Mouse (Mus musculus) gastrocnemius, adult 2 months (tissue): ENCODE measurements at regions not wholly inside any gene's neighbourhood (a gene's known extent, or its start where the extent isn't known, plus 50 kb on each side); places are given as distances from the start of the nearest gene placed in this dataset.

Experiments
- DNase-seq: peaks from one replicate; pipeline ENCODE4 v3.0.0; 2022
- H3K27ac ChIP-seq: fragments of 200-600 bp; 2 replicates; pipeline ENCODE4 v1.8.1; 2022; ENCODE audit warnings: mild to moderate bottlenecking
- H3K4me3 ChIP-seq: fragments of 200-600 bp; 2 replicates; pipeline ENCODE4 v1.8.1; 2022; ENCODE audit warnings: mild to moderate bottlenecking, moderate library complexity
- CTCF ChIP-seq: fragments of 200-600 bp; IDR thresholded peaks from 2 replicates; pipeline ENCODE4 v1.8.1; 2022; ENCODE audit warnings: antibody characterized with exemption, mild to moderate bottlenecking, moderate library complexity
- intact Hi-C: fragments of 180-260 bp; cut with DNase I; formaldehyde crosslinking; loops from one replicate; pipeline ENCODE4 v1.15.1; 2025

DNA sequence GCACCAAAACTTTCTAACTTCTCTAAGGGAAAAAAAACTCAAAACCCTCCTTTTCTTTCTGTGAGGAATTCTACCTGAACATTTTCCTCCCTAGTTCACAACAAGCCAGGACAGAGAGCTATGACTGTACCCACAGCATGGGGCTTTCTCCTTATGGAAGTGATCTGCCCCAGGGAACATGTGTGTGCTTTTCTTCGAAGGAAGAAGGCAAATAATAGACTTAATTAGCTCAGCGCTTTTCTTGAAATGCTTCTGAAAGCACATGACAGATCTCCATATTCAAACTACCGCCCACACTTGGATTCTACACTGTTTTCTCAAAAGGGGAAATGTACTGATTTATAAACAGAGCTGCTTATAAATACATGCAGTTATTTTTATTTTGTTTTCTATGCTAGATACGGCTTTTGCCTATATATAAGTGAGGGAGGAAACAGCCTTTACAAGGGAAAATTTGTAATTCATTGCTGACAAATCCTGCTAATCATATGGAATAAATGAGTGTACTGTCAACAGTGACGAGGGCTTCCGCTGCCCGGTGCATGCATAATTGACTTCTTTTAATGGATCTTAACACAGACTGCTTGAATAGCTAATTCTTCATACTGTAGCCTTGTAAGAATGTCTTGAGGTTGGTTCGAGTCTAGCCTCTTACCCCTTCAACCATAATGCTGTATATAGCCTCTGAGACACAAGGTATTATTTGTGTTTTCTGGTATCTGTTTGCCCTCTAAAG is 108.8 kb upstream of the Arid2 start:
- no peak for DNase-seq
- Histone ChIP-seq H3K27ac (no peak overlapping the region), H3K4me3 (no peak overlapping the region)
- intact Hi-C loops: no loop called here
- no peak for TF ChIP-seq CTCF

DNA sequence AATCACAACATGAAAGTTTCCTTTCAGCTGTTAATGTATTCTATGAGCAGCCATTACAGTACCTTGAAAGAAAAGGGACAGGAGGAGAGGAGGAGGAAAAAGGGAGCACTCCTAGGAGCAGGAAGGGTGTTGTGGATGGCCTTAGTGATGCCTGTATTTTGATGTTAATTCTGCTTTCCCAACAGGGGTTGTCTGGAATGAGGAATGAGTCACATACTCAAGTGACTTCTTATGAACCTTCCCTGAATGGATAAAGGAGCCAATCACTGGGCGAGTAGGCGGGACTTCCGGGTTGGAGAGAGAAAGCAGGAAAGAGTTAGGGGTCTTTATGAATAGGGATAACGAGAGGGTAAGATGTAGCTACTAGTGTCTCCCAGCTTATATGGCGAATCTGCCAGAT is 107.8 kb upstream of the Arid2 start:
- no peak overlapping the region for H3K4me3 ChIP-seq
- TF ChIP-seq CTCF: no peak
- no peak for DNase-seq
- intact Hi-C loops: no loop called here
- H3K27ac ChIP-seq: no peak overlapping the region

GRCm38 (mm10) chr15:96180036-96180435 is 107.3 kb upstream of the Arid2 start:
- Histone ChIP-seq H3K4me3 (no peak overlapping the region), H3K27ac (no peak overlapping the region)
- intact Hi-C loops: no loop called here
- TF ChIP-seq CTCF: no peak
- DNase-seq: no peak

DNA sequence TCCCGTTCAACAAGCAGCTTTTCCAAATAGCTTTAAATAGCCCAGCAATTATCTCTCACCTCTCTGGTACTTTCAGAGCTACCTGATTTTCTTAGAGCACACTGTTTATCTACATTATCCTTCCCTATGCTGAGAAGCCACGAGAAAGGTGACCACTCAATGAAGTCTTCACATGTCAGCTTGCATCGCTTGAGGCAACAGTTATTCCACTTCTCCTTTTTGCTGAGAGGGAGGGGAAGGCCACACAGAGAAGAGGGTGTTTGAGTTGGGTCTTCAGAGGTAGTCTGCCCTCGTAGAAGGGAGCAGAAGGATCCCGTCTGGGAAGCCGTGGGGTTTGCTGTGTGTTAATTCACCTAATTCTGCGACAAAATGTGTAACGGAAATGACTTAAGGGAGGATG is 106.3 kb upstream of the Arid2 start:
- Histone ChIP-seq H3K27ac (no peak overlapping the region), H3K4me3 (no peak overlapping the region)
- intact Hi-C loops: no loop called here
- no peak for TF ChIP-seq CTCF
- DNase-seq: no peak

GRCm38 (mm10) chr15:96182313-96182712 is 105.0 kb upstream of the Arid2 start:
- intact Hi-C loops: no loop called here
- no peak for DNase-seq
- no peak overlapping the region for H3K4me3 ChIP-seq

GRCm38 (mm10) chr15:96183069-96183468 is 104.2 kb upstream of the Arid2 start:
- no peak overlapping the region for H3K4me3 ChIP-seq
- TF ChIP-seq CTCF: no peak
- H3K27ac ChIP-seq: no peak overlapping the region
- DNase-seq: no peak
- intact Hi-C loops: no loop called here

More at GRCm38 (mm10) chr15:96182313-96182712, 105.0 kb upstream of the Arid2 start:
- no peak for TF ChIP-seq CTCF
- no peak overlapping the region for H3K27ac ChIP-seq

GRCm38 (mm10) chr15:96184666-96185065 is 102.7 kb upstream of the Arid2 start:
- Histone ChIP-seq H3K27ac (no peak overlapping the region), H3K4me3 (no peak overlapping the region)
- peak; percentile 31; the same call in 1 of the 2 replicates for TF ChIP-seq CTCF
- intact Hi-C loops: no loop called here
- no peak for DNase-seq

DNA sequence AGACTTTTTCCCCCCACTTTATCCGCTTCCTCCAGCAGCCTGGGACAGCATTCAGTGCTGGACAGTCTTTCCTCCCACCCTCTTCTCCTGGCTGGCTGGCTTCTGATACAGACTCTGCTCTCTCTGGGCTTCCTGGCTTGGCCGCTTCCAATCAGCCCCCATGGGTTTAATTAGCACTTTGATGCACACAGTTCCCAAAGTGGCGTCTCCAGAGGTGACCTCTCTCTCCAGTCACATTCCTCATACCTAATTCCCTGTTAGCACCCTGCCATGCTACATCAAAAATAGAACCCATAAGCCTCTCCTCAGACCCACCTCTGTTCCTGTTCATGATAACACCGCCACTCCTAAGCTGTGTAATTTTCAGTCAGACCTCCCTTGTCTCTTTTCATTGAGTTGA is 101.9 kb upstream of the Arid2 start:
- no peak for TF ChIP-seq CTCF
- Histone ChIP-seq H3K27ac (no peak overlapping the region), H3K4me3 (no peak overlapping the region)
- intact Hi-C loops: no loop called here
- no peak for DNase-seq

DNA sequence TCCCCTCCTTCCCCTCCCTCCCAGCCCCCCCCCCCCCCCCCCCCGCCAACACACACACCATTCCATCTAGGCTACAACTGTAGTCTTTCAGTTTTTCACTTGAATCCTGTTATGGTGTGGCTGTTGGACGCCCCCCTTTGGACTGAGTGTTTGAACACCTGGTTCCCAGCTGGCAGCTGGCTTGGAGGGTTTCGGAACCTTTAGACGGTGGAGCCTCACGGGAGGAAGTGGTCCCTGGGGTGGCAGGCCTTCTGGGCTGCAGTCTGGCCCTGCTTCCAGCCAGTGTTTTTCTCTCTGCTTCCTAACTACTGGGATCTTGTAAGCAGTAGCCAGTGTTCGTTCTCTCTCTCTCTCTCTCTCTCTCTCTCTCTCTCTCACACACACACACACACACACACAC is 101.4 kb upstream of the Arid2 start:
- TF ChIP-seq CTCF: no peak
- intact Hi-C loops: no loop called here
- Histone ChIP-seq H3K27ac (no peak overlapping the region), H3K4me3 (no peak overlapping the region)
- no peak for DNase-seq

DNA sequence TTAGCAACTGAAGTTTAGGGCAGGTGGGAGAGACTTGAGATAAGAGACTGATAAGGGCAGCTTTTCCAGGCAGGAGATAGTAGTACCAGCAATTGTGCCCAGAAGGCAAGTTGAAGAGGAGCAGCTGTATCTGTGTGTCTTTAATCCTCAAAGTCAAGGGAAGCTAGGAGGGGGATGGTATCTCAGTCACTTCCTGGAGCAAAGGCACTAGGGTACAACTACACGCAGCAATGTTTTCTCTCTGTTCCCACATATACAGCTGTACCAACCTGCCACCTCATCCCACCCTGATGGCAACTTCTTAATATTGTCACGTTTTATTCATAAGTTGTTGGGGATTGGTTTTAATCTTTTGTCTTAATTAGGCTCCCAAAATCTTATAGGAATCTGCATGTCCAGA is 97.8 kb upstream of the Arid2 start:
- intact Hi-C loops: no loop called here

DNA sequence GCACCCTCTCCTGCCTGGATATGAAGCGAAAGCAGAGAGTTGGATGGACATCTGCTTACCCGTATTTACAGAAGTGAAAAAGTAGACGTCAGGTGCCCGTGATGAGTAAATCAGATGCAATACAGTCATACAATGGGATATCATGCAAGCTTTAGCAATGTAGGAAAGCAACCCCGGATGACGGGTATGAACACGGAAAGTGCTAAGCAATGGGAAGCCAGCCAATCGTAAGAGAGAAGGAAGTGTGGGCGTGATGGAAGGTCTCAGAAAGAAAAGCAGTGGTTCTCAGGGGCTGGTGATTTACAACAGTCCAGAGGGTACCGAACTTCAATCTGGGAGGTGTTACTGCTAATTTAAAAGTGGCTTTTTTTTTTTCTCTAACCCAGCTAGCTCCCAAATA is 89.9 kb upstream of the Arid2 start:
- intact Hi-C loops: no loop called here
- no peak for DNase-seq
- peak overlapping the region; percentile 32 for H3K4me3 ChIP-seq

More for the DNA sequence above, 97.8 kb upstream of the Arid2 start:
- H3K27ac ChIP-seq: no peak overlapping the region
- no peak overlapping the region for H3K4me3 ChIP-seq
- TF ChIP-seq CTCF: no peak
- DNase-seq: no peak

GRCm38 (mm10) chr15:96197932-96198331 is 89.4 kb upstream of the Arid2 start:
- DNase-seq: no peak
- intact Hi-C loops: no loop called here

More for the DNA sequence above, 89.9 kb upstream of the Arid2 start:
- no peak for TF ChIP-seq CTCF
- H3K27ac ChIP-seq: no peak overlapping the region

DNA sequence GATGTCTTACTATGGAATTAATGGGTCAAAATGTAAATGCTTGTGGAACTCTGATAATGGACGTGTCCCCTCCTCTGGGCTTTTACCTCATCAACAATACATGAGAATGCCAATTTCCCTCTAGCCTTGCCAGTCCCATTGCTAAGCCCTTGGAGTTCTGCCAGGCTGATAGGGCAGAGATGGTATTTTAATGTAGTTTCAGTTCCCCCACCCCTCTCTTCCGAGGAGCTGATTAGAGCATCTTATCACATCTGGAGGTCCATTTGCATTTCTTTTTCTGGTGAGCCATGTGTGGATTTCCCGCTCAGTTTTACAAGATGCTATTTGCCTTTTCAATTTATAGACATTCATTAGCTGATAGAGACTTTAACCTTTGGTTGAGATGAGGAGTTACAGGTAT is 86.0 kb upstream of the Arid2 start:
- Histone ChIP-seq H3K4me3 (no peak overlapping the region), H3K27ac (no peak overlapping the region)
- no peak for DNase-seq
- TF ChIP-seq CTCF: no peak
- intact Hi-C loops: no loop called here

More at GRCm38 (mm10) chr15:96197932-96198331, 89.4 kb upstream of the Arid2 start:
- Histone ChIP-seq H3K27ac (no peak overlapping the region), H3K4me3 (no peak overlapping the region)
- no peak for TF ChIP-seq CTCF
